Mouse (Mus musculus) erythroblast, embryonic 14.5 days (primary cell): Measurements from ENCODE around the gene Mindy1.

Experiments used
- GATA1 ChIP-seq: IDR thresholded peaks from 2 replicates; pipeline ENCODE4 v1.6.1; 2012; ENCODE audit warnings: low read length, inconsistent platforms, mixed read lengths
- TAL1 ChIP-seq: IDR thresholded peaks from 3 replicates; pipeline ENCODE4 v1.6.1; 2012; ENCODE audit warnings: low read length, inconsistent platforms, mixed read lengths

DNA sequence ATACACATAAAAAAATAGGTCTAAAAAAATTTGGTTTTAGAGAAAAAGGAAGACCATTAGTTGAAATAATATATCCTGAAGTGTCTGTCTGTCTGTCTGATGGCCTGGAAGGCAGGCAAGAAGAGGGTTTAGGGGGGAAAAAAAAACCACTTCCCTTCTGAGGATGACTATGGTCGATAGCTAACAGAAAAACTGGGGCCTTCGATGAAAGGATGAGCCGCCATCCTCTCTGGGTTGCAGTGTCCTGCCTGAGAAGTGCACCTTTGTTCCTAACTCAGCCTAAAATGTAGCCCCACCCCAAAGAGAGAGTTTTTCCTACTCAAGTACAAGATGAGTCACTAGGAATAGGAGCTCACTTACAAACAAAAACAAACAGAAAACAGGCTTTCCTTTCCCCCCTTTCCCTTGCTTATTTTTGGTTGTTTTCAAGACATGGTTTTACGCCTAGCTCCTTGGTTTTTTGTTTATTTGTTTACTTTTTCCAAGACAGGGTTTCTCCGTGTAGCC lies 4.7 kb upstream of the Mindy1 start:
- TF ChIP-seq TAL1 = no peak
- no peak for TF ChIP-seq GATA1
